ENCODE assay signal across 18 mouse cellular contexts in genomic region chr14:23618973-23619372, GRCm38 (mm10).
DNase-seq lines count a peak whose midpoint lies in the region; ATAC-seq lines count a peak whose summit lies in the region.
"Had no signal": no experiment of that assay in that cellular context is flagged by ENCODE, and none has a peak within 500 bp of the region (broad histone marks: within the 10 kb centered on the region; RNA-seq: fewer than 3 reads in every experiment).

No protein-coding gene starts in this region.

- DNase-seq in cerebellum, postnatal 25 days: peak; percentile 11 to 33
- DNase-seq in cerebellum, adult 9-10 months: no peak
- DNase-seq in left cerebral cortex, postnatal 4 days: peak; percentile 2
- DNase-seq in left cerebral cortex, postnatal 14 days (ENCODE audit: low spot score in 2 of 2): no peak
- peak; percentile 45 for DNase-seq in right cerebral cortex, postnatal 14 days
- DNase-seq in right cerebral cortex, postnatal 36 days (ENCODE audit: low spot score in 2 of 2): no peak
- DNase-seq: adrenal gland, adult 8-10 months; adrenal gland, postnatal 36 days; cerebellum, adult 11-12 months; cerebellum, adult 9-11 months; gastrocnemius, adult 2 months; gastrocnemius, postnatal 25 days; heart, postnatal 10 days; heart, postnatal 4 days had no signal

- ATAC-seq in megakaryocyte progenitor cell, adult 5-6 weeks (replicated peaks; ENCODE audit: poor library complexity): no peak
- ATAC-seq: forebrain, embryonic 16.5 days; hindbrain, embryonic 16.5 days; inflammation-experienced regulatory T-cells, adult 6 months had no signal

- intact Hi-C loops in left cerebral cortex, postnatal 4 days (cut with DNase I): no loop called here
- intact Hi-C loops in left cerebral cortex, postnatal 14 days (cut with DNase I): no loop called here

Comparison
In these comparisons a context has a peak if more than half of its experiments do, and no peak if none do; other contexts are left out.
1. DNase-seq: peak in cerebellum, postnatal 25 days (2 of 2), left cerebral cortex, postnatal 4 days (single experiment) and right cerebral cortex, postnatal 14 days (single experiment); none in cerebellum, adult 9-10 months (single experiment), left cerebral cortex, postnatal 14 days (0 of 2) and right cerebral cortex, postnatal 36 days (0 of 2).